Mouse (Mus musculus) heart, postnatal 0 days (tissue): Measurements from ENCODE around the gene Spindoc. TPM values are rescaled to one million over a fixed set of nuclear protein-coding genes. Genes with fewer than 3 reads are reported as not detected.
A peak's percentile ranks its signal among the peaks of the same experiment; 100 is the strongest.

Experiments used
- ATAC-seq: fragments of 200-750 bp; cut with Nextera tagmentation; 2 replicates; pipeline ENCODE4 v1.8.0; 2017; ENCODE audit warnings: low read depth, moderate number of reproducible peaks, moderate library complexity; ENCODE audit not compliant: insufficient read depth
- DNase-seq: peaks from one replicate; pipeline ENCODE4 v3.0.0-alpha.2; 2016; ENCODE audit warnings: low spot score
- H3K27ac ChIP-seq: fragments of 300-500 bp; sonication (generic); 2 replicates; pipeline ENCODE4 v1.5.1; 2014; ENCODE audit warnings: low read depth, mild to moderate bottlenecking
- H3K27me3 ChIP-seq: fragments of 300-500 bp; sonication (generic); 2 replicates; pipeline ENCODE4 v1.6.1; 2014; ENCODE audit warnings: low read length, mixed read lengths; ENCODE audit not compliant: control insufficient read depth, insufficient read depth
- H3K36me3 ChIP-seq: fragments of 300-500 bp; sonication (generic); replicated peaks from 2 replicates; pipeline ENCODE4 v1.6.1; 2014; ENCODE audit warnings: low read length, mixed read lengths; ENCODE audit not compliant: control insufficient read depth, insufficient read depth
- H3K4me1 ChIP-seq: fragments of 300-500 bp; sonication (generic); 2 replicates; pipeline ENCODE4 v1.6.1; 2014; ENCODE audit warnings: antibody characterized with exemption; ENCODE audit not compliant: control insufficient read depth, insufficient read depth
- H3K4me2 ChIP-seq: fragments of 300-500 bp; sonication (generic); 2 replicates; pipeline ENCODE4 v1.6.1; 2014; ENCODE audit warnings: low read depth, mild to moderate bottlenecking, low read length, moderate library complexity
- H3K4me3 ChIP-seq: fragments of 300-500 bp; sonication (generic); 2 replicates; pipeline ENCODE4 v1.5.1; 2014; ENCODE audit warnings: low read depth, low read length
- H3K9ac ChIP-seq: fragments of 300-500 bp; sonication (generic); replicated peaks from 2 replicates; pipeline ENCODE4 v1.6.1; 2014; ENCODE audit warnings: low read depth, low read length, mixed read lengths
- H3K9me3 ChIP-seq: fragments of 300-500 bp; sonication (generic); replicated peaks from 2 replicates; pipeline ENCODE4 v1.6.1; 2016; ENCODE audit warnings: low read length; ENCODE audit not compliant: control insufficient read depth
- CTCF ChIP-seq: IDR thresholded peaks from 2 replicates; pipeline ENCODE4 v1.5.1; 2016; ENCODE audit warnings: antibody characterized with exemption, control low read depth, low read depth
- EP300 ChIP-seq: IDR thresholded peaks from 2 replicates; pipeline ENCODE4 v1.6.1; 2016; ENCODE audit warnings: antibody characterized with exemption, low read depth
- WGBS: fragments of 180-500 bp; shearing (Covaris S2); extraction: QIAGEN DNeasy Blood & Tissue Kit; methylation state at CpG from one replicate; pipeline ENCODE4 v1.1.7; 2014; 5-methylcytosine and 5-hydroxymethylcytosine counted together
- polyA plus RNA-seq: library from polyadenylated mRNA; unstranded; fragments of >200 nt; fragmentation: Nextera tagmentation; extraction: Ambion mirVana; gene quantifications from 2 replicates; pipeline ENCODE4 v1.2.1, GENCODE M21; 2015
- total RNA-seq: library from RNA; depleted of rRNA; stranded (reverse); fragments of >200 nt; gene quantifications from 2 replicates; pipeline ENCODE4 v1.2.3, GENCODE M21; 2014; ENCODE audit warnings: low replicate concordance

Gene Spindoc
- total and polyA plus RNA-seq, 2 experiments from 2014 or later = 13.7 to 38.7 TPM

DNA sequence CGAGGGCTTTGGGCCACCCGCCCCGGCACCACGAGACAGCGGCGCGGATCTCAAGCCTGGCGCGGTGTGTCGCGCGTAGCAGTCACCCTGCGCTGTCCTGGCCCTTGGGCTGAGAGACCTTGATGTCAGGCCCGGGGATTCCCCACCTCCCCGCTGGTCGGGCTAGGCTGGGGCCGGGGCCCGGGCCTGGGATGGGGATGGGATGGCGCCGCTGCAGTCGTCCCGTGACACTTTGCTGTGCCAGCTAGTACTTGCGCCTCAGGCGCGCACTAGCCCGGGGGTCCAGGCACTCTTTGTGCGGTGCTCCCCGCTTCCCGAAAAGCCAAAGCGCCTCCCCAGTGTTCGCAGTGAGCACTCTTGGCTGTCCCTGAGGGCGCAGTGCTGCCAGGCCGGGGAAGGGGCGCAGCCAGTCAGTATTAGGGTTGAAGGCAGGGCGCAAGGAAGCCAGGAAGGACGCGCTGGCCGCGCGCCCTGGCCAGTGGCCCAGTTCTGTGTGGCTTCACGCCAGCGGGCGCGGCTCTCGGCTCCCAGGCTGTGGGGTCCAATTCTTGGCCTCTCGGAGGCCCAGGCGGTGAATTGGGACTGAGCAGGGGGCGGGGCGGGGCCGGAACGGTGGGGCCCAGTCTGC, 40.3 kb upstream of the Spindoc start:
- peak; percentile 76 for DNase-seq
- H3K9ac ChIP-seq = peak overlapping the region; percentile 44

DNA sequence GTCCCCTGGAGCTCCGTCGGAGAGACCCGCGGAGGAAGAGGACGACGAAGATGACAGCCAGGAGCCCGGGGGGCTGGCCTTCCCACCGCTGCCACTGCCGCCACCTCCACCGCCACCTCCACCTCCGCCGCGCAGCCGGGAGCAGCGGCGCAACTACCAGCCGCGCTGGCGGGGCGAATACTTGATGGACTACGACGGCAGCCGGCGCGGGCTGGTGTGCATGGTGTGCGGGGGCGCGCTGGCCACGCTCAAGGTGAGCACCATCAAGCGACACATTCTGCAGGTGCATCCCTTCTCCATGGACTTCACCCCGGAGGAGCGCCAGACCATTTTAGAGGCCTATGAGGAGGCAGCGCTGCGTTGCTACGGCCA, 39.8 kb upstream of the Spindoc start:
- Histone ChIP-seq H3K9ac (peak overlapping the region; percentile 44), H3K4me1 (peaks cover 49% of the 10 kb centered on the region), H3K9me3 (no peaks in the 10 kb centered on the region), H3K36me3 (peaks cover 52% of the 10 kb centered on the region), H3K27ac (peak overlapping the region; percentile 56), H3K27me3 (no peaks in the 10 kb centered on the region), H3K4me3 (peak overlapping the region; percentile 37), H3K4me2 (peak overlapping the region; percentile 61)
- ATAC-seq = no peak
- TF ChIP-seq CTCF (no peak), EP300 (no peak)
- WGBS = 18% methylated on average over 32 of the region's 35 CpGs
- DNase-seq = no peak

More for the DNA sequence above, 40.3 kb upstream of the Spindoc start:
- H3K4me3 ChIP-seq = peak overlapping the region; percentile 37
- peak; percentile 65; the same call in 1 of the 2 replicates for TF ChIP-seq EP300
- TF ChIP-seq CTCF = peak; percentile 4; the same call in 1 of the 2 replicates
- 10% methylated on average over 45 of the region's 51 CpGs for WGBS
- peak; percentile 84 for ATAC-seq
- peak overlapping the region; percentile 61 for H3K4me2 ChIP-seq
- peak overlapping the region; percentile 56 for H3K27ac ChIP-seq
- no peaks in the 10 kb centered on the region for H3K27me3 ChIP-seq
- no peaks in the 10 kb centered on the region for H3K9me3 ChIP-seq
- peaks cover 57% of the 10 kb centered on the region for H3K36me3 ChIP-seq
- H3K4me1 ChIP-seq = peaks cover 49% of the 10 kb centered on the region

DNA sequence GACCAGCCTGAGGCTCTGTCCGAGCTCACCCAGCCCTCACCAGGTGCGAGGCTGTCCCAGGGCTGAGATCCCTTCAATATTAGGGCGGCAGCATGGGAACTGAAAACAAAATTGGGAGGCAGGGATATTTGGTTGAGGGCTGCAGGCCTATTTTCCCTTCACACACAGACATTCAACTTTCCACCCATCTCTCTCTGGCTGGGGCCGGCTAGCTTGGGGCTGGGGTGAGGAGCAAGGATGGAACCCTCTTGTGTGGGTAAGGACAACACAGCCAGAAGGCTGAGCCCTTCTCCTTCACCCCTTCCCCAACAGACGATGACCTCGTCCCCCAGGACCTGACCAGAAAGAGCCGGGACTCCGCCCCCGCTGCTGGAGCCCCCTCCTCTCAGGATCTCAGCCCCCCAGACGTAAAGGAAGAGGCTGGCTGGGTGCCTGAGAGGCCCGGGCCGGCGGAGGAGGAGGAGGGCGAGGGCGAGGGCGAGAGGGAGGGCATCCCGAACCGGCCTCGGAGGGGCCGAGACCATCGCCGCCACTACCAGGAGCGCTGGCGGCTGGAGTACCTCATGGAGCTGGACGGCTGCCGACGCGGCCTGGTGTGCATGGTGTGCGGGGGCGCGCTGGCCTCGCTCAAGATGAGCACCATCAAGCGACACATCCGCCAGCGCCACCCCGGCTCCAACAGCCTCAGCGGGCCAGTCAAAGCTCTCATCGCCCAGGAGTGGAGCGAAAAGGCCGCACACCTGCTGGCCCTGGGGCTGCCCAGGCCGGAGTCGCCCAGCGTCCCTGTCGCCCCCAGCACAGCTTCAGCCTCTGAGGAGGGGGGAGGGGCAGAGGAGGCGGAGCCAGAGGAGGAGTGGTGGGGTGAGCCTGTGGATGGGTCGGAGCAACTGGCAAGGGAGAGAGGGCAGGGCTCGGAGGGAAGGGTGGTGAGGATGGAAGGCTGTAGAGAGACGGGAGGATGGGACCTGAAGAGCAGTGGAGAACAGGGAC, 39.1 kb upstream of the Spindoc start:
- DNase-seq = peak; percentile 37
- H3K9ac ChIP-seq = no peak overlapping the region
- ATAC-seq = no peak
- H3K4me2 ChIP-seq = peak overlapping the region; percentile 61
- peaks cover 49% of the 10 kb centered on the region for H3K4me1 ChIP-seq
- peak overlapping the region; percentile 37 for H3K4me3 ChIP-seq
- WGBS = 22% methylated on average over 43 of the region's 48 CpGs
- H3K9me3 ChIP-seq = no peaks in the 10 kb centered on the region
- H3K36me3 ChIP-seq = peaks cover 44% of the 10 kb centered on the region
- no peak for TF ChIP-seq CTCF
- no peak for TF ChIP-seq EP300
- H3K27me3 ChIP-seq = no peaks in the 10 kb centered on the region
- peak overlapping the region; percentile 15; the same call in 1 of the 2 replicates for H3K27ac ChIP-seq

DNA sequence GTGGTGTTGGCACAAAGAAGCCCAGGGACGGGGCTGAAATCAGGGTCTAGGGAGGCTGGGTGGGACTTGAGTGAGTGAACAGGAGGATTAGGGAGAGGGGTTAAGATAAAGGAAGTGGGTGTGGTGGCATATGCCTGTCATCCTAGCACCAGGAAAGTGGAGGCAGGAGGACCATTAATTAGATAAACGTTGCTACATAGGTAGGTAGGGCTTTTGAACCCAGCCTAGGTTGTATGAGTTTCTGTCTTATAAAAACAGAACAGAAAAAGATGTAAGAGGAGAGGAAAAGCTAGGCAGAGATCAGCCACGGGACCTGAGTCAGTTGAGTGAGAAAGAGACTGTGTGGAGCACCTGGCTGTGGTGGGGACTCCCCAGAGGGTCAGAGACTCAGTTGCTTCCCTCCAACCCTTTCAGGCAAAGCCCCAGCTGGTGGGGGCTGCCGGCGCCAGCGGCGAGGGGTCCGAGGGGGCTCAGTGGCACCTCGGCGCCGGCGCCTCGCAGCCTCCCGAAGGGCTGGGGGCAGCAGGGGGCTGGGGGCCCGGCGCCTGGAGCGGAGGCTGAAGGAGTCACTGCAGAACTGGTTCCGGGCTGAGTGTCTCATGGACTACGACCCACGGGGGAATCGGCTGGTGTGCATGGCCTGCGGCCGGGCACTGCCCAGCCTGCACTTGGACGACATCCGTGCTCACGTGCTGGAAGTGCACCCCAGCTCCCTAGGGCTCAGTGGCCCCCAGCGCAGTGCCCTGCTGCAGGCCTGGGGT, 38.2 kb upstream of the Spindoc start:
- no peak for TF ChIP-seq CTCF
- TF ChIP-seq EP300 = no peak
- Histone ChIP-seq H3K9ac (no peak overlapping the region), H3K27ac (no peak overlapping the region), H3K4me3 (no peak overlapping the region), H3K9me3 (no peaks in the 10 kb centered on the region), H3K4me1 (peaks cover 54% of the 10 kb centered on the region), H3K36me3 (peaks cover 36% of the 10 kb centered on the region), H3K27me3 (no peaks in the 10 kb centered on the region), H3K4me2 (no peak overlapping the region)
- DNase-seq = no peak
- 79% methylated on average over 27 of the region's 27 CpGs for WGBS
- ATAC-seq = no peak

DNA sequence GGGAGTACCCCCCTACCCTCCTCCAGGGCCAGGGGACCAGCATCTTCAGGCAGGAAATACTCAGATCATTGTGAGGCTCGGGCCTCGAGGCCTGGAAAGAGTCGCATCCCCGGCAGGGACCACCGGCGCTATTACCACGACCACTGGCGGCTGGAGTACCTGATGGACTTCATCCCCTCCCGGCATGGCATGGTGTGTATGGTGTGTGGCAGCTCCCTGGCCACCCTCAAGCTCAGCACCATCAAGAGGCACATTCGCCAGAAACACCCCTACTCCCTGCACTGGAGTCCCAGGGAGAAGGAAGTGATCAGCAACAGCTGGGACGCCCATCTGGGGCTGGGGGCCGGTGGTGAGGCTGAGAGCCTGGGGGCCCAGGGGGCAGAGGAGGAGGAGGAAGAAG, 37.3 kb upstream of the Spindoc start:
- WGBS = 73% methylated on average over 12 of the region's 12 CpGs
- H3K4me2 ChIP-seq = no peak overlapping the region
- H3K9me3 ChIP-seq = no peaks in the 10 kb centered on the region
- no peak overlapping the region; the same call in 1 of the 2 replicates for H3K9ac ChIP-seq
- no peak overlapping the region for H3K27ac ChIP-seq
- no peak overlapping the region for H3K4me3 ChIP-seq
- peaks cover 29% of the 10 kb centered on the region for H3K36me3 ChIP-seq
- peaks cover 59% of the 10 kb centered on the region for H3K4me1 ChIP-seq
- H3K27me3 ChIP-seq = no peaks in the 10 kb centered on the region
- no peak for DNase-seq
- ATAC-seq = no peak
- TF ChIP-seq CTCF (no peak), EP300 (no peak)
